Mouse (Mus musculus) MEL (cell line): ENCODE measurements around the gene Abhd16a. TPM values are rescaled to one million over a fixed set of nuclear protein-coding genes. Genes with fewer than 3 reads are reported as not detected.

Experiments
- DNase-seq: peaks from one replicate; pipeline ENCODE4 v3.0.0; 2011; ENCODE audit warnings: low read depth, low spot score
- H3K27ac ChIP-seq: 2 replicates; pipeline ENCODE4 v1.5.1; 2012; ENCODE audit warnings: low read depth, mild to moderate bottlenecking, control low read depth, low read length, moderate library complexity; ENCODE audit not compliant: control insufficient read depth
- H3K27me3 ChIP-seq, 2 experiments: fragments of 150-350 bp in 1 of 2; sonication (generic) in 1 of 2; 2 replicates each; pipeline ENCODE4 v1.6.1; 2012; ENCODE audit warnings: low read length in 2 of 2, mild to moderate bottlenecking in 2 of 2, improper control_type of control experiment in 1 of 2, moderate library complexity in 1 of 2; ENCODE audit not compliant: insufficient read depth in 2 of 2, control insufficient read depth in 1 of 2
- H3K36me3 ChIP-seq, 2 experiments: 2 replicates each; pipeline ENCODE4 v1.6.1; 2012 to 2014; ENCODE audit warnings: low read length in 2 of 2, improper control_type of control experiment in 1 of 2, inconsistent platforms in 1 of 2, mild to moderate bottlenecking in 1 of 2; ENCODE audit not compliant: insufficient read depth in 2 of 2, control insufficient read depth in 1 of 2
- H3K4me1 ChIP-seq, 2 experiments: fragments of 150-350 bp in 1 of 2; sonication (generic) in 1 of 2; 2 replicates each; pipeline ENCODE4 v1.6.1; 2012; ENCODE audit warnings: low read length in 2 of 2, improper control_type of control experiment in 1 of 2, mild to moderate bottlenecking in 1 of 2; ENCODE audit not compliant: insufficient read depth in 2 of 2, control insufficient read depth in 1 of 2
- H3K4me3 ChIP-seq, 2 experiments: fragments of 150-350 bp in 1 of 2; sonication (generic) in 1 of 2; 2 replicates each; pipeline ENCODE4 v1.5.1; 2012; ENCODE audit warnings: low read depth in 2 of 2, low read length in 2 of 2, mild to moderate bottlenecking in 2 of 2, moderate library complexity in 2 of 2, control low read depth in 1 of 2, improper control_type of control experiment in 1 of 2; ENCODE audit not compliant: control insufficient read depth in 1 of 2, insufficient read depth in 1 of 2
- H3K79me2 ChIP-seq: 2 replicates; pipeline ENCODE4 v1.6.1; 2012; ENCODE audit warnings: mild to moderate bottlenecking, low read length, moderate library complexity; ENCODE audit not compliant: control insufficient read depth, poor library complexity, insufficient read depth
- H3K9ac ChIP-seq: 2 replicates; pipeline ENCODE4 v1.6.1; 2012; ENCODE audit warnings: low read depth, mild to moderate bottlenecking, control low read depth, low read length, moderate library complexity; ENCODE audit not compliant: control insufficient read depth, poor library complexity, severe bottlenecking
- H3K9me3 ChIP-seq: fragments of 150-350 bp; sonication (generic); replicated peaks from 2 replicates; pipeline ENCODE4 v1.6.1; 2012; ENCODE audit warnings: mild to moderate bottlenecking, low read length, improper control_type of control experiment, moderate library complexity; ENCODE audit not compliant: insufficient read depth
- GABPA ChIP-seq: IDR thresholded peaks from 2 replicates; pipeline ENCODE4 v1.6.1; 2012; ENCODE audit warnings: low read depth, mild to moderate bottlenecking, inconsistent platforms, low read length, improper control_type of control experiment, moderate library complexity
- GATA1 ChIP-seq: IDR thresholded peaks from 2 replicates; pipeline ENCODE4 v1.6.1; 2011; ENCODE audit warnings: low read depth, low read length, improper control_type of control experiment
- MAX ChIP-seq: IDR thresholded peaks from 2 replicates; pipeline ENCODE4 v1.6.1; 2011; ENCODE audit warnings: low read length, improper control_type of control experiment
- MAZ ChIP-seq: IDR thresholded peaks from 2 replicates; pipeline ENCODE4 v1.6.1; 2012; ENCODE audit warnings: low read depth, mild to moderate bottlenecking, inconsistent platforms, low read length, improper control_type of control experiment
- MXI1 ChIP-seq: IDR thresholded peaks from 2 replicates; pipeline ENCODE4 v1.6.1; 2011; ENCODE audit warnings: mild to moderate bottlenecking, low read depth, low read length, improper control_type of control experiment
- MYB ChIP-seq: IDR thresholded peaks from 2 replicates; pipeline ENCODE4 v1.6.1; 2011; ENCODE audit warnings: mild to moderate bottlenecking, low read depth, low read length, improper control_type of control experiment
- MYC ChIP-seq: IDR thresholded peaks from 2 replicates; pipeline ENCODE4 v1.6.1; 2011; ENCODE audit warnings: low read depth, mild to moderate bottlenecking, low read length, improper control_type of control experiment, moderate library complexity
- POLR2AphosphoS2 ChIP-seq: IDR thresholded peaks from 2 replicates; pipeline ENCODE4 v1.6.1; 2011; ENCODE audit warnings: low read length, improper control_type of control experiment
- SIN3A ChIP-seq: IDR thresholded peaks from 2 replicates; pipeline ENCODE4 v1.6.1; 2012; ENCODE audit warnings: low read length, improper control_type of control experiment, inconsistent platforms
- TBP ChIP-seq: IDR thresholded peaks from 2 replicates; pipeline ENCODE4 v1.8.0; 2011; ENCODE audit warnings: low read depth, low read length, improper control_type of control experiment
- UBTF ChIP-seq: IDR thresholded peaks from 2 replicates; pipeline ENCODE4 v1.6.1; 2012; ENCODE audit warnings: low read depth, mild to moderate bottlenecking, inconsistent platforms, low read length, improper control_type of control experiment, moderate library complexity, borderline replicate concordance; ENCODE audit not compliant: insufficient read depth
- USF2 ChIP-seq, 2 experiments: IDR thresholded peaks; 2 replicates each; pipeline ENCODE4 v1.6.1; 2011 to 2012; ENCODE audit warnings: improper control_type of control experiment in 2 of 2, low read length in 2 of 2, borderline replicate concordance in 1 of 2, inconsistent platforms in 1 of 2, low read depth in 1 of 2, mild to moderate bottlenecking in 1 of 2; ENCODE audit not compliant: insufficient read depth in 1 of 2
- ZKSCAN1 ChIP-seq: IDR thresholded peaks from 2 replicates; pipeline ENCODE4 v1.6.1; 2012; ENCODE audit warnings: low read depth, mild to moderate bottlenecking, inconsistent platforms, low read length, improper control_type of control experiment, moderate library complexity
- ZMIZ1 ChIP-seq: IDR thresholded peaks from 2 replicates; pipeline ENCODE4 v1.6.1; 2012; ENCODE audit warnings: low read depth, mild to moderate bottlenecking, inconsistent platforms, low read length, improper control_type of control experiment, moderate library complexity
- ZNF384 ChIP-seq: IDR thresholded peaks from 2 replicates; pipeline ENCODE4 v1.6.1; 2012; ENCODE audit warnings: low read depth, mild to moderate bottlenecking, inconsistent platforms, low read length, improper control_type of control experiment
- polyA plus RNA-seq, 2 experiments: library from polyadenylated mRNA; stranded (reverse) in 1 of 2; unstranded in 1 of 2; fragments of >175 nt in 1 of 2; fragments of >200 nt in 1 of 2; gene quantifications; 2 replicates each; pipeline versions ENCODE4 v1.2.1 to v1.2.4; 2012; ENCODE audit warnings: low replicate concordance in 2 of 2, low read depth in 1 of 2; ENCODE audit not compliant: insufficient read length in 2 of 2, insufficient read depth in 1 of 2, missing spikeins in 1 of 2
- total RNA-seq: library from RNA; depleted of rRNA; stranded (reverse); fragments of 300-350 nt; gene quantifications from 2 replicates; pipeline ENCODE4 v1.2.3, GENCODE M21; 2012

Abhd16a gene
- total and polyA plus RNA-seq, 3 experiments: 96.1 to 126 TPM; not detected in 1

DNA sequence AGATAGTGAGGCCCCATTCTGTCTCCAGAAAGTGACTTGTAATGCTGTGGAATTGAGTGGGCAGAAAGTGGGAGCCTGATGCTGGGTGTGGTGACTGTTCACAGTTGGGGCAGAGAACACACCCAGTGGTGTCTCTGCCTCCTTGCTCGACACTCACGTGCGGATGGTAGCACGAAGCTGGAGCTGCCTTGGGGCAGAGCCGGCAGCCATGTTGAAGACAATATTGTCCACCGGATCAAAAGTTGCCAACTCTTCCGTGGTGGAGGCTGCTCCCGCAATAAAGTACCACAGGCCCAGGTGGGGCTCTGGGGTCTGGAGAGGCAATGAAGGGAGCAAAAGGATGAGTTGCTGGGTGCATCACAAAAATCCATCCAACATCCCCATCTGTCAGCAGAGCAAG lies 42.0 kb downstream of the Abhd16a start:
- H3K9me3 ChIP-seq: no peaks in the 10 kb centered on the region
- no peak for DNase-seq
- no peaks in the 10 kb centered on the region for H3K27me3 ChIP-seq
- H3K4me3 ChIP-seq: no peak overlapping the region
- H3K9ac ChIP-seq: no peak overlapping the region
- TF ChIP-seq USF2 (IDR thresholded peaks at IDR 0.05; ENCODE audit: borderline replicate concordance in 1 of 2, insufficient read depth in 1 of 2, low read depth in 1 of 2, low read length in 2 of 2): no peak
- TF ChIP-seq, all 39 proteins: peak for 0
- peaks cover 30% of the 10 kb centered on the region for H3K79me2 ChIP-seq
- H3K36me3 ChIP-seq: peaks cover 0 to 3% of the 10 kb centered on the region in 2 experiments; a peak in 1 of 4 replicates
- peaks cover 0 to 5% of the 10 kb centered on the region in 2 experiments; a peak in 1 of 4 replicates for H3K4me1 ChIP-seq
- no peak overlapping the region for H3K27ac ChIP-seq

DNA sequence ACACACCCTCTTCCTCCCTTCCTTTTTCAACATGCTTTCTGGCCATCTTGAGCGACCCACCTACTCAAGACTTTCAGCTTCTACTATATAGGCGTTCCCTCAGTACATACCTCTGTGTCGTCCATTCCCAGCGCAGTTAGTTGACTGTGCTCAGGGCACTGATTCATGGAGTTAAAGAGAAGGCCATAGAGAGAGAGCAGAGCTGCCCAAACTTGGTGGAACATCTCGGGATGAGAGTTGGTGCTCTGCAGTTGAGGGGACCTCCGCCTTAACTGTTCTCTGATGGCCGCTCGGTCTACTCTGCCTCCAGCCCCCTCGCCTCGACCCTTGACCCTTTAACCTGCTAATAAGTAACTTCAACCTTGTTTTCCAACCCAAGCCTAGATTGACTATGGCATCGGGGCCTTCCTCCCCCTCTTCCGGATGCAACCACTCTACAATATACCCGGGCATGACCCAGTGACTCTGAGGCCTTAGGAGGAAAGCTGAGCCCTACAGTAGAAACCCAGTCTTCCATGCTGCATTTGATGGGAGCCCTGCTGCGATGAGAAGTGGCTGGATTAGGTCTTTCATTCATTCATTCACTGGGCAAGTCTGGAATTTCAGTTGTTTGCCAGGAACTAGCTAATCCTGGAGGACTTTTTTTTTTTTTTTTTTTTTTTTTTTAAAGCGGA lies 42.6 kb downstream of the Abhd16a start, which contains the start of gene Apom:
Gene Apom (minus strand): TSS at position 551 of the 674 bp plus-strand sequence.
- H3K4me1 ChIP-seq: peaks cover 0 to 9% of the 10 kb centered on the region in 2 experiments; a peak in 2 of 4 replicates
- no peak within 1 kb of the TSS for H3K27ac ChIP-seq
- H3K79me2 ChIP-seq: peaks cover 31% of the 10 kb centered on the region
- H3K27me3 ChIP-seq: no peaks in the 10 kb centered on the region
- no peak for DNase-seq
- H3K36me3 ChIP-seq: peaks cover 0 to 7% of the 10 kb centered on the region in 2 experiments; a peak in 2 of 4 replicates
- no peak within 1 kb of the TSS for H3K4me3 ChIP-seq
- H3K9ac ChIP-seq: no peak within 1 kb of the TSS
- TF ChIP-seq POLR2AphosphoS2 (no peak), MAX (no peak), TBP (no peak), SIN3A (no peak), GATA1 (no peak), MYC (no peak), MAZ (no peak), MYB (no peak), GABPA (no peak), MXI1 (no peak), ZNF384 (no peak), ZKSCAN1 (no peak), ZMIZ1 (no peak), UBTF (no peak)
- H3K9me3 ChIP-seq: no peaks in the 10 kb centered on the region
